Mouse (Mus musculus): ENCODE results near the gene Plxnc1.

The Plxnc1 gene

GRCm38 (mm10) chr10:94771496-94771895 is 173.1 kb downstream of the Plxnc1 start:
- no peak for DNase-seq (ENCODE audit: low read depth, low spot score)

GRCm38 (mm10) chr10:94747011-94747410 is 197.6 kb downstream of the Plxnc1 start:
- no peak for DNase-seq (ENCODE audit: low read depth, low spot score)

- no peak for DNase-seq (ENCODE audit: low read depth, low spot score)
These were observed 203.2 kb downstream of the Plxnc1 start for GRCm38 (mm10) chr10:94741459-94741858.

All from CD4-positive, CD25-positive, alpha-beta regulatory T cell, adult 2 months (primary cell).